Mouse (Mus musculus): ENCODE data around the gene Hmx1. TPM values are rescaled to one million over a fixed set of nuclear protein-coding genes. Genes with fewer than 3 reads are reported as not detected.

The Hmx1 gene
- total RNA-seq, 4 experiments from 2014 or later, result not detected

- DNase-seq, result no peak
Measured at GRCm38 (mm10) chr5:35398310-35398910, 9.5 kb downstream of the Hmx1 start.

GRCm38 (mm10) chr5:35399061-35399460 is 10.2 kb downstream of the Hmx1 start:
- DNase-seq, result no peak

GRCm38 (mm10) chr5:35399704-35400320 is 10.9 kb downstream of the Hmx1 start:
- DNase-seq, result no peak

GRCm38 (mm10) chr5:35401240-35401639 is 12.3 kb downstream of the Hmx1 start:
- DNase-seq, result no peak

- no peak for DNase-seq
Measured at GRCm38 (mm10) chr5:35407411-35407930, 18.6 kb downstream of the Hmx1 start.

- DNase-seq, result no peak
Measured at GRCm38 (mm10) chr5:35411028-35411427, 22.1 kb downstream of the Hmx1 start.

- DNase-seq, result no peak
Measured at GRCm38 (mm10) chr5:35412833-35413232, 23.9 kb downstream of the Hmx1 start.

GRCm38 (mm10) chr5:35417707-35418106 is 28.8 kb downstream of the Hmx1 start:
- DNase-seq, result no peak

GRCm38 (mm10) chr5:35421622-35422021 is 32.7 kb downstream of the Hmx1 start:
- no peak for DNase-seq

- no peak for DNase-seq
Measured at GRCm38 (mm10) chr5:35425218-35425617, 36.3 kb downstream of the Hmx1 start.

- DNase-seq, result no peak
Measured at GRCm38 (mm10) chr5:35427901-35428300, 39.0 kb downstream of the Hmx1 start.

- DNase-seq, result no peak
Measured at GRCm38 (mm10) chr5:35428421-35428820, 39.5 kb downstream of the Hmx1 start.

GRCm38 (mm10) chr5:35432098-35432497 is 43.2 kb downstream of the Hmx1 start:
- DNase-seq, result no peak

- no peak for DNase-seq
Measured at GRCm38 (mm10) chr5:35434038-35434437, 45.1 kb downstream of the Hmx1 start.

- DNase-seq, result no peak
Measured at GRCm38 (mm10) chr5:35434703-35435102, 45.8 kb downstream of the Hmx1 start.

- no peak for DNase-seq
Measured at GRCm38 (mm10) chr5:35438805-35439204, 49.9 kb downstream of the Hmx1 start.

- DNase-seq, result no peak
Measured at GRCm38 (mm10) chr5:35440459-35440858, 51.6 kb downstream of the Hmx1 start.

GRCm38 (mm10) chr5:35441411-35441810 is 52.5 kb downstream of the Hmx1 start:
- DNase-seq, result no peak

- DNase-seq, result no peak
Measured at GRCm38 (mm10) chr5:35444731-35445130, 55.8 kb downstream of the Hmx1 start.

GRCm38 (mm10) chr5:35447656-35448443 is 58.9 kb downstream of the Hmx1 start:
- no peak for DNase-seq
